Mouse (Mus musculus): ENCODE measurements around the gene Gm37240. TPM values are rescaled to one million over a fixed set of nuclear protein-coding genes. Genes with fewer than 3 reads are reported as not detected.

Gm37240 gene
- polyA plus RNA-seq, 1 experiment from 2014 or later = 1.1 TPM

- Histone ChIP-seq H3K4me3 (ENCODE audit: low read depth, low read length) (no peak overlapping the region), H3K9ac (ENCODE audit: low read length) (no peak overlapping the region), H3K9me3 (replicated peaks; ENCODE audit: control insufficient read depth, low read length) (no peaks in the 10 kb centered on the region), H3K4me2 (ENCODE audit: low read length) (no peak overlapping the region), H3K27ac (ENCODE audit: low read depth, low read length) (no peak overlapping the region), H3K4me1 (ENCODE audit: control insufficient read depth, insufficient read depth, low read length) (no peaks in the 10 kb centered on the region), H3K36me3 (ENCODE audit: control insufficient read depth, insufficient read depth, low read length) (no peaks in the 10 kb centered on the region), H3K27me3 (replicated peaks; ENCODE audit: control insufficient read depth, insufficient read depth, low read length) (no peaks in the 10 kb centered on the region)
- WGBS = 59% methylated on average over 8 of the region's 8 CpGs
- peak; percentile 23; the same call in 1 of the 2 replicates for ATAC-seq
- peak; percentile 23 for DNase-seq (ENCODE audit: low spot score)
These were observed 100.8 kb downstream of the Gm37240 start for GRCm38 (mm10) chr3:85786501-85786900.

- 77% methylated on average over 7 of the region's 7 CpGs for WGBS
- Histone ChIP-seq H3K27ac (ENCODE audit: low read depth, low read length) (no peak overlapping the region), H3K4me1 (ENCODE audit: control insufficient read depth, insufficient read depth, low read length) (no peaks in the 10 kb centered on the region), H3K27me3 (replicated peaks; ENCODE audit: control insufficient read depth, insufficient read depth, low read length) (no peaks in the 10 kb centered on the region), H3K36me3 (ENCODE audit: control insufficient read depth, insufficient read depth, low read length) (no peaks in the 10 kb centered on the region), H3K4me3 (ENCODE audit: low read depth, low read length) (no peak overlapping the region), H3K4me2 (ENCODE audit: low read length) (no peak overlapping the region), H3K9me3 (replicated peaks; ENCODE audit: control insufficient read depth, low read length) (no peaks in the 10 kb centered on the region), H3K9ac (ENCODE audit: low read length) (no peak overlapping the region)
- DNase-seq (ENCODE audit: low spot score) (no peak), ATAC-seq (no peak; the same call in 1 of the 2 replicates)
These were observed 106.4 kb downstream of the Gm37240 start for GRCm38 (mm10) chr3:85780906-85781305.

- ATAC-seq = peak; percentile 15; the same call in 1 of the 2 replicates
These were observed 107.0 kb downstream of the Gm37240 start for GRCm38 (mm10) chr3:85780332-85780731.

DNA sequence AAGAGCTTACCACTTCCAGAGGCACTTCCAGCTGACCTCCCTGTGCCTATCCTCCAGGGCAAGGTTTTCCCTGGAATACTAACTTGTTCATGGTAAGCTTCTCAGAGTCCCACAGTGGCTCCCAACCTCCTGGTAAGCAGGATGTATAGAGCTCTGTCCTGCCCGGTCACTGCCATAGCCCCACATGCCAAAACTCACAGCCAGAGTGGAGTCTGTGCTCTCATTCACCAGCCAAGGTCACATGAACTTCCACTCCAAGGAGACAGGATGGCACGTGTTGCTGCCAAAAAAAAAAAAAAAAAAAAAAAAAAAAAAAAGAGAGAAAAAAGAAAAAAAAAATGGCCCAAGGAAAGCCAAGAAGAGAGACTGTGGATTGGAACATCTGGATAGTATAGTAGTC, 109.5 kb downstream of the Gm37240 start:
- no peak overlapping the region for H3K9ac ChIP-seq (ENCODE audit: low read length)

More at GRCm38 (mm10) chr3:85780332-85780731, 107.0 kb downstream of the Gm37240 start:
- no peaks in the 10 kb centered on the region for H3K4me1 ChIP-seq (ENCODE audit: control insufficient read depth, insufficient read depth, low read length)
- WGBS = 59% methylated on average over 2 of the region's 2 CpGs
- H3K36me3 ChIP-seq (ENCODE audit: control insufficient read depth, insufficient read depth, low read length) = no peaks in the 10 kb centered on the region
- no peak overlapping the region for H3K4me2 ChIP-seq (ENCODE audit: low read length)
- H3K27ac ChIP-seq (ENCODE audit: low read depth, low read length) = no peak overlapping the region
- no peak overlapping the region for H3K4me3 ChIP-seq (ENCODE audit: low read depth, low read length)
- H3K9ac ChIP-seq (ENCODE audit: low read length) = no peak overlapping the region
- H3K9me3 ChIP-seq (replicated peaks; ENCODE audit: control insufficient read depth, low read length) = no peaks in the 10 kb centered on the region
- no peaks in the 10 kb centered on the region for H3K27me3 ChIP-seq (replicated peaks; ENCODE audit: control insufficient read depth, insufficient read depth, low read length)
- DNase-seq (ENCODE audit: low spot score) = no peak

GRCm38 (mm10) chr3:85777356-85777755, 110.0 kb downstream of the Gm37240 start:
- WGBS = 81% methylated on average over 4 of the region's 4 CpGs
- Histone ChIP-seq H3K4me1 (ENCODE audit: control insufficient read depth, insufficient read depth, low read length) (no peaks in the 10 kb centered on the region; the same call in 1 of the 2 replicates), H3K36me3 (ENCODE audit: control insufficient read depth, insufficient read depth, low read length) (no peaks in the 10 kb centered on the region), H3K9me3 (replicated peaks; ENCODE audit: control insufficient read depth, low read length) (no peaks in the 10 kb centered on the region), H3K27ac (ENCODE audit: low read depth, low read length) (no peak overlapping the region), H3K4me3 (ENCODE audit: low read depth, low read length) (no peak overlapping the region), H3K27me3 (replicated peaks; ENCODE audit: control insufficient read depth, insufficient read depth, low read length) (no peaks in the 10 kb centered on the region), H3K9ac (ENCODE audit: low read length) (no peak overlapping the region), H3K4me2 (ENCODE audit: low read length) (no peak overlapping the region)
- ATAC-seq = no peak
- DNase-seq (ENCODE audit: low spot score) = no peak

More for the DNA sequence above, 109.5 kb downstream of the Gm37240 start:
- WGBS = 82% methylated on average over 2 of the region's 2 CpGs
- Histone ChIP-seq H3K27ac (ENCODE audit: low read depth, low read length) (no peak overlapping the region), H3K9me3 (replicated peaks; ENCODE audit: control insufficient read depth, low read length) (no peaks in the 10 kb centered on the region), H3K27me3 (replicated peaks; ENCODE audit: control insufficient read depth, insufficient read depth, low read length) (no peaks in the 10 kb centered on the region), H3K4me3 (ENCODE audit: low read depth, low read length) (no peak overlapping the region), H3K4me2 (ENCODE audit: low read length) (no peak overlapping the region), H3K4me1 (ENCODE audit: control insufficient read depth, insufficient read depth, low read length) (no peaks in the 10 kb centered on the region; the same call in 1 of the 2 replicates), H3K36me3 (ENCODE audit: control insufficient read depth, insufficient read depth, low read length) (no peaks in the 10 kb centered on the region)
- no peak for ATAC-seq
- no peak for DNase-seq (ENCODE audit: low spot score)

DNA sequence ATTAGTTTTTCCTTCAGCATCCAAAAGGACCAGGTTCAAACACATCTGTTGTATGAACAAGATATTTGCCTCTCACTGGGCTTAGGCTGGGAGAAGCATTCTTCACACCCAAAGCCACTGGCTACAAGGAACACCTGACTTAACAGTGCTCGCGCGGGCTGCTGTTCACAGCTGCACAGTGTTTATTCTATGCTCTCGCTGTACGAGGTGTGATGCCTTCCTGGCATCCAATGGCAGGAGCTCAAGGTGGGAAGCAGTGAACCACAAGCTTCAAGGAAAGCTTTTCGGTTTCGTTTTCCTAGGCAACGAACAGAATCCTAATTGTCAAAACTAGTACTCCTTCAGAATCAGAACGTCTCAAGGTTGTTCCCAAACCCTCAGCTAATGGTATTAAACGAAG, 110.6 kb downstream of the Gm37240 start:
- DNase-seq (ENCODE audit: low spot score) (no peak), ATAC-seq (no peak)
- no peak overlapping the region for H3K27ac ChIP-seq (ENCODE audit: low read depth, low read length)
- H3K4me3 ChIP-seq (ENCODE audit: low read depth, low read length) = no peak overlapping the region
- no peaks in the 10 kb centered on the region for H3K9me3 ChIP-seq (replicated peaks; ENCODE audit: control insufficient read depth, low read length)
- WGBS = 65% methylated on average over 10 of the region's 10 CpGs
- H3K9ac ChIP-seq (ENCODE audit: low read length) = no peak overlapping the region
- no peak overlapping the region for H3K4me2 ChIP-seq (ENCODE audit: low read length)
- H3K36me3 ChIP-seq (ENCODE audit: control insufficient read depth, insufficient read depth, low read length) = no peaks in the 10 kb centered on the region
- no peaks in the 10 kb centered on the region for H3K27me3 ChIP-seq (replicated peaks; ENCODE audit: control insufficient read depth, insufficient read depth, low read length)
- no peaks in the 10 kb centered on the region; the same call in 1 of the 2 replicates for H3K4me1 ChIP-seq (ENCODE audit: control insufficient read depth, insufficient read depth, low read length)

DNA sequence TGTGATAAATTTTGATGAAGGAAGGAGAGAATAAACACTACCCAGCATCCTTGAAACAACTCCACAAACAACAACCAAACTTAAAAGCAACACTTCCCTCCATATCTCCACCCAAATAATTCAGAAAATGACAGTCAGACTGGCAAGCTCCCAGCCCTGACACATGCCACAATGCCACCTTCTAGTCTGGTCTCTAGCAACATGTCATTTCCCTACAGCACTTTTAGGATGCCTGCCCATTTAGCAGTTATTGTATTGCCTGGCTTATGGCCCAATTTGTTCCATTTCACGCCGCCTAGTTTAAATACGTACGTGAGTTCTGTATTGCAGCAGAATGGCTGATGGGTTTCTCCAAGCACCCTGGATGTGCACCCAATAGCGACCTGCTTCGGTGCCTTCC, 111.2 kb downstream of the Gm37240 start:
- H3K4me1 ChIP-seq (ENCODE audit: control insufficient read depth, insufficient read depth, low read length) = no peaks in the 10 kb centered on the region; the same call in 1 of the 2 replicates

DNA sequence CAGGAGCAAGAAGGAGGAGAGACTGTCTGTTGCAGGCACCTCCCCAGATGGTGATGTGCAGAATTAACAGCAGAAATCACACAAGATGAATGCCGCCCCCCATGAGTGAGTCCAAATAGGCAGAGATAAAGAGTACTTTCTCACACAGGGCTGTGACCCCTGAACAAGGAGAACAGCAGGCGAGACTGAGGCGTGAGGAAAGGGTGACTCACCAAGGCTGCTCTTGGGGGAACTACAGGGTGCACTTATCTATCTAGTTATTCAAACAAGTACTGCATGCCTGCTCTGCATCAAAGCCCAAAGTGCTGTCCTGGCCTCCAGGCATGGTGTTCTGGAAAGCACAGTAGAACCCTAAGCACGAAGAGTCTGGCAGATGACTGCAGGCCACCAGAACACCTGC, 113.4 kb downstream of the Gm37240 start:
- Histone ChIP-seq H3K36me3 (ENCODE audit: control insufficient read depth, insufficient read depth, low read length) (no peaks in the 10 kb centered on the region), H3K9me3 (replicated peaks; ENCODE audit: control insufficient read depth, low read length) (no peaks in the 10 kb centered on the region), H3K27me3 (replicated peaks; ENCODE audit: control insufficient read depth, insufficient read depth, low read length) (no peaks in the 10 kb centered on the region), H3K4me1 (ENCODE audit: control insufficient read depth, insufficient read depth, low read length) (no peaks in the 10 kb centered on the region; the same call in 1 of the 2 replicates), H3K4me3 (ENCODE audit: low read depth, low read length) (no peak overlapping the region), H3K9ac (ENCODE audit: low read length) (no peak overlapping the region), H3K4me2 (ENCODE audit: low read length) (no peak overlapping the region), H3K27ac (ENCODE audit: low read depth, low read length) (no peak overlapping the region; the same call in 1 of the 2 replicates)
- 77% methylated on average over 4 of the region's 4 CpGs for WGBS
- no peak for DNase-seq (ENCODE audit: low spot score)
- peak; percentile 48; the same call in 1 of the 2 replicates for ATAC-seq

More for the DNA sequence above, 111.2 kb downstream of the Gm37240 start:
- DNase-seq (ENCODE audit: low spot score) (peak; percentile 37), ATAC-seq (no peak)
- Histone ChIP-seq H3K27me3 (replicated peaks; ENCODE audit: control insufficient read depth, insufficient read depth, low read length) (no peaks in the 10 kb centered on the region), H3K9ac (ENCODE audit: low read length) (no peak overlapping the region), H3K4me2 (ENCODE audit: low read length) (no peak overlapping the region), H3K36me3 (ENCODE audit: control insufficient read depth, insufficient read depth, low read length) (no peaks in the 10 kb centered on the region), H3K9me3 (replicated peaks; ENCODE audit: control insufficient read depth, low read length) (no peaks in the 10 kb centered on the region), H3K27ac (ENCODE audit: low read depth, low read length) (no peak overlapping the region), H3K4me3 (ENCODE audit: low read depth, low read length) (no peak overlapping the region)
- WGBS = 55% methylated on average over 6 of the region's 6 CpGs

DNA sequence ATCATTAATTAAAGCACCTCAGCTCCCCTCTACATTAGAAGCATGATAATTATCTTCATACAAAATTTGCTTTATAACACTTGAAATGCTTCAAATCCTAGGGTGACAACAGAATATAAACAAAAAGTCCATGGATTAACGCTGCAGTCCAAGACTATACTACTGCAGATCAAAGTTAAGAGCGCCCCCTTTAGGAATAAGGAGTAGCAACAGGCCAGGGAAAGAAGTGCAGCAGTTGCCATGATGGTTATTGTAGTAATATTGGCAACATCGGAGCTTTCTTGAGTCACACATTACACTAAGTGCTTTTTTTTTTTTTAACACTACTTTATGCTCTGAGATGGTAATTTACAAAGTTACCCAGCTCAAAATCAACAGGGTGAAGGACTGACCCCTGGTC, 113.9 kb downstream of the Gm37240 start:
- Histone ChIP-seq H3K27ac (ENCODE audit: low read depth, low read length) (no peak overlapping the region), H3K36me3 (ENCODE audit: control insufficient read depth, insufficient read depth, low read length) (no peaks in the 10 kb centered on the region), H3K4me3 (ENCODE audit: low read depth, low read length) (no peak overlapping the region), H3K9me3 (replicated peaks; ENCODE audit: control insufficient read depth, low read length) (no peaks in the 10 kb centered on the region), H3K4me1 (ENCODE audit: control insufficient read depth, insufficient read depth, low read length) (no peaks in the 10 kb centered on the region; the same call in 1 of the 2 replicates), H3K4me2 (ENCODE audit: low read length) (no peak overlapping the region), H3K27me3 (replicated peaks; ENCODE audit: control insufficient read depth, insufficient read depth, low read length) (no peaks in the 10 kb centered on the region), H3K9ac (ENCODE audit: low read length) (no peak overlapping the region)
- peak; percentile 46 for DNase-seq (ENCODE audit: low spot score)
- ATAC-seq = peak; percentile 42; the same call in 1 of the 2 replicates
- WGBS = 42% methylated on average over 3 of the region's 3 CpGs
